Mouse (Mus musculus): ENCODE results near the gene Aak1. TPM values are rescaled to one million over a fixed set of nuclear protein-coding genes. Genes with fewer than 3 reads are reported as not detected.

Aak1 gene
- total RNA-seq, 2 experiments from 2014 or later = 351 to 380 TPM

GRCm38 (mm10) chr6:86830738-86831500, 18.4 kb upstream of the Aak1 start:
- intact Hi-C loops (cut with DNase I) = no loop called here
- DNase-seq (ENCODE audit: low spot score in 2 of 2) = no peak

- peak in 1 of 2 experiments; percentile 41 for DNase-seq (ENCODE audit: low spot score in 2 of 2)
- intact Hi-C loops (cut with DNase I) = no loop called here
These were observed 16.4 kb upstream of the Aak1 start for GRCm38 (mm10) chr6:86832802-86833502.

- DNase-seq (ENCODE audit: low spot score in 2 of 2) = no peak
- intact Hi-C loops (cut with DNase I) = no loop called here
These were observed 10.2 kb upstream of the Aak1 start for GRCm38 (mm10) chr6:86839089-86839488.

- intact Hi-C loops (cut with DNase I) = no loop called here
- no peak for DNase-seq (ENCODE audit: low spot score in 2 of 2)
These were observed 7.4 kb upstream of the Aak1 start for GRCm38 (mm10) chr6:86841949-86842348.

- intact Hi-C loops (cut with DNase I) = no loop called here
- no peak for DNase-seq (ENCODE audit: low spot score in 2 of 2)
These were observed 5.7 kb upstream of the Aak1 start for GRCm38 (mm10) chr6:86843636-86844035.

GRCm38 (mm10) chr6:86846467-86846866, 2.9 kb upstream of the Aak1 start:
- no peak for DNase-seq (ENCODE audit: low spot score in 2 of 2)
- intact Hi-C loops (cut with DNase I) = no loop called here

GRCm38 (mm10) chr6:86847816-86848215, 1.5 kb upstream of the Aak1 start:
- intact Hi-C loops (cut with DNase I) = no loop called here
- no peak for DNase-seq (ENCODE audit: low spot score in 2 of 2)

- DNase-seq (ENCODE audit: low spot score in 2 of 2) = no peak
- intact Hi-C loops (cut with DNase I) = no loop called here
These were observed 770 bp upstream of the Aak1 start for GRCm38 (mm10) chr6:86848580-86848914.

- intact Hi-C loops (cut with DNase I) = loop anchor here (5.0 kb wide), 1 partner anchor 67 kb away; no protein-coding TSS in a partner anchor
- peak; percentile 54 to 67 for DNase-seq (ENCODE audit: low spot score in 2 of 2)
These were observed 552 bp downstream of the Aak1 start for GRCm38 (mm10) chr6:86849692-86850445.

- intact Hi-C loops (cut with DNase I) = loop anchor here (5.0 kb wide), 1 partner anchor 67 kb away; no protein-coding TSS in a partner anchor
- DNase-seq (ENCODE audit: low spot score in 2 of 2) = no peak
These were observed 1.3 kb downstream of the Aak1 start for GRCm38 (mm10) chr6:86850588-86850987.

GRCm38 (mm10) chr6:86851561-86851960, 2.2 kb downstream of the Aak1 start:
- intact Hi-C loops (cut with DNase I) = loop anchor here (5.0 kb wide), 1 partner anchor 66 kb away; no protein-coding TSS in a partner anchor
- no peak for DNase-seq (ENCODE audit: low spot score in 2 of 2)

GRCm38 (mm10) chr6:86853928-86854327, 4.6 kb downstream of the Aak1 start:
- intact Hi-C loops (cut with DNase I) = loop anchor here (5.0 kb wide), 1 partner anchor 63 kb away; no protein-coding TSS in a partner anchor
- no peak for DNase-seq (ENCODE audit: low spot score in 2 of 2)

- intact Hi-C loops (cut with DNase I) = loop anchor here (5.0 kb wide), 1 partner anchor 62 kb away; no protein-coding TSS in a partner anchor
- DNase-seq (ENCODE audit: low spot score in 2 of 2) = no peak
These were observed 5.6 kb downstream of the Aak1 start for GRCm38 (mm10) chr6:86854941-86855340.

GRCm38 (mm10) chr6:86858606-86859005, 9.3 kb downstream of the Aak1 start:
- DNase-seq (ENCODE audit: low spot score in 2 of 2) = no peak
- intact Hi-C loops (cut with DNase I) = no loop called here

GRCm38 (mm10) chr6:86860732-86861463, 11.6 kb downstream of the Aak1 start:
- DNase-seq (ENCODE audit: low spot score in 2 of 2) = no peak
- intact Hi-C loops (cut with DNase I) = no loop called here

GRCm38 (mm10) chr6:86864358-86864757, 15.0 kb downstream of the Aak1 start:
- no peak for DNase-seq (ENCODE audit: low spot score in 2 of 2)
- intact Hi-C loops (cut with DNase I) = no loop called here

GRCm38 (mm10) chr6:86870335-86870734, 21.0 kb downstream of the Aak1 start:
- no peak for DNase-seq (ENCODE audit: low spot score in 2 of 2)
- intact Hi-C loops (cut with DNase I) = no loop called here

- no peak for DNase-seq (ENCODE audit: low spot score in 2 of 2)
- intact Hi-C loops (cut with DNase I) = no loop called here
These were observed 22.5 kb downstream of the Aak1 start for GRCm38 (mm10) chr6:86871783-86872182.

GRCm38 (mm10) chr6:86874711-86875375, 25.5 kb downstream of the Aak1 start:
- DNase-seq (ENCODE audit: low spot score in 2 of 2) = no peak
- intact Hi-C loops (cut with DNase I) = no loop called here
